Mouse (Mus musculus) mature B cell (primary cell): ENCODE measurements around the gene Mycl.

Experiments
- in situ Hi-C: fragments of 300-500 bp; cut with MboI; formaldehyde crosslinking; loops from 2 replicates; pipeline ENCODE4 v1.14.3; 2019

The Mycl gene

GRCm38 (mm10) chr4:123014501-123015282, 19.2 kb downstream of the Mycl start:
- in situ Hi-C loops = no loop called here

GRCm38 (mm10) chr4:123016451-123016957, 21.1 kb downstream of the Mycl start, which contains the start of gene Trit1:
Gene Trit1, plus strand, starts transcription at chr4:123016597.
- in situ Hi-C loops = no loop called here

GRCm38 (mm10) chr4:123021591-123021990, 26.1 kb downstream of the Mycl start:
- in situ Hi-C loops = no loop called here

GRCm38 (mm10) chr4:123022896-123023295, 27.4 kb downstream of the Mycl start:
- in situ Hi-C loops = no loop called here

GRCm38 (mm10) chr4:123025418-123025817, 30.0 kb downstream of the Mycl start:
- in situ Hi-C loops = no loop called here

GRCm38 (mm10) chr4:123026161-123026560, 30.7 kb downstream of the Mycl start:
- in situ Hi-C loops = no loop called here

- in situ Hi-C loops = no loop called here
Measured at GRCm38 (mm10) chr4:123026597-123026996, 31.1 kb downstream of the Mycl start.

- in situ Hi-C loops = no loop called here
Measured at GRCm38 (mm10) chr4:123034841-123035240, 39.4 kb downstream of the Mycl start.

GRCm38 (mm10) chr4:123035636-123036035, 40.2 kb downstream of the Mycl start:
- in situ Hi-C loops = no loop called here

- in situ Hi-C loops = no loop called here
Measured at GRCm38 (mm10) chr4:123036710-123037109, 41.3 kb downstream of the Mycl start.

GRCm38 (mm10) chr4:123041131-123041530, 45.7 kb downstream of the Mycl start:
- in situ Hi-C loops = no loop called here

GRCm38 (mm10) chr4:123043858-123044257, 48.4 kb downstream of the Mycl start:
- in situ Hi-C loops = no loop called here

- in situ Hi-C loops = no loop called here
Measured at GRCm38 (mm10) chr4:123044842-123045241, 49.4 kb downstream of the Mycl start.

GRCm38 (mm10) chr4:123046300-123046699, 50.8 kb downstream of the Mycl start:
- in situ Hi-C loops = no loop called here

- in situ Hi-C loops = no loop called here
Measured at GRCm38 (mm10) chr4:123050681-123051211, 55.3 kb downstream of the Mycl start.
